Mouse (Mus musculus) cerebellum, adult 11-12 months (tissue): ENCODE data around the gene Eif3m.
"Not testable (repeated sequence)": the region's sequence is repeated elsewhere in the genome, so short reads cannot be mapped to it uniquely, and the experiment has no call there.

Source experiments
- DNase-seq: peaks from one replicate; pipeline ENCODE4 v3.0.0; 2022

Eif3m gene

DNA sequence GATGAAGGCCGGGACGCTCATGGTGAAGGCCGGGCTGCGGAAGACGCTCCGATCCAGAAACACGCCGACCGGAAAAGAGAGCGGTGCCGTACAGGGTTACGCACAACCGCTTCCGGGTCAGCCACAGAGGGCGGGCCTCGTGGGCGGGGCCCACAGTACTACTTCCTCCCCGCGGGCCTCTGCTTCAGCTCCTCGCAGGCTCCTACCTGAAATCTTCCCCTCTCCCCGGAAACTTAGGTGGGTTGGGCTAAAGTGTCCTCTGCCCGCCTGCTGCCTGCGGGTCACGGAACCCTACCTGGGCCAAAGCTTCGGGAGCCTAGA, at the start of gene Eif3m:
Eif3m (minus strand) TSS at position 114 of the 321 bp plus-strand sequence.
- DNase-seq, result peak; percentile 93

DNA sequence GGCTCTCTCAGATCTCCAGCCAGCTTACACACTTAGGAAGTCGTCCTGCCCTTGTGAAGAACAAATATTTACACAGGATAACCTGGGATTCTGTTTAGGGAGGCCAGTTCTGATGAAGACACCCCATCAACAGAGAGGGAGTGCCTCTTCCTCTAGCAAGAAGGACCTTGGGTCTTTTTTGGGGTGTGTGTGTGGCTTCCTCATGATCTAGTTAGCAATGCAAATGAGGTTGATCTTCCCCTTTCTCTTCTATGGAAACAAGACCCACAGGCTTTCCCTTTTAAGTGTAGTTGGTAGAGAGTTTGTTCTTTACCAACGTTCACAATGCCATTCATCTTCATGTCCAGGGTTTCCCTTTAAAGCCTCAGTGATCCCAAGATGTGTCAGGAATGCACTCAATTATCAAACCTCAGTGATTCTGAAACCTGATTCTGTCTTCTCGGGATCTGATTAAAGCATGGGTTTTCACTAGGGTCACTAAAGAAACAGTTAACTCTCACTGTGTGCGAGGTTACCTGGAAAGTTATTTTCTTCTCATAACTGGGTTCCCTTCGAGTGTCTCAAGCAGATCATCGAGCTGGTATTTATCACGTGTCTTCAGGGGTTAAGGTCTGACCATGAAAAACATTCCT, 46.0 kb upstream of the Eif3m start:
- DNase-seq, result no peak

GRCm38 (mm10) chr2:105058577-105059116, 41.8 kb upstream of the Eif3m start:
- DNase-seq, result no peak

GRCm38 (mm10) chr2:105055529-105055928, 38.6 kb upstream of the Eif3m start:
- DNase-seq, result no peak

DNA sequence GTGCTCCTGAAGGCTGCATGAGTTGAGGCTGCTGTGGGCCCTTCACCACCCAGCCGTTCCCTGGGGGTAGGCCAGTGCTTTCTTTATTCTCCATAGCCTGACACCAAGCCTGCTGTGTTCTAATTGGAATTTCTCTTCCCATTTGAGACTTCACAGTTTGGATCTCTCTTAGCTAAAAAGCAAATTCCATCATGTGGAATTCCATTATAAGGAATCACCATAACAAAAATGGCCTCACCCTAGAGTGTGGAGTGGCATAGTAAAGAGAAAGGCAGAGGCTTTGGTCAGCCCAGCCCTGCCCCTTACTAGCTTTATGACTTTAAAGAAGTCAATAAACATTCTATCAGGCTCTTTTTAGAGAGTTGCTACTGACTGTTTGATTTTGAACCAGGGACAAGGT, 31.4 kb upstream of the Eif3m start:
- DNase-seq, result no peak

DNA sequence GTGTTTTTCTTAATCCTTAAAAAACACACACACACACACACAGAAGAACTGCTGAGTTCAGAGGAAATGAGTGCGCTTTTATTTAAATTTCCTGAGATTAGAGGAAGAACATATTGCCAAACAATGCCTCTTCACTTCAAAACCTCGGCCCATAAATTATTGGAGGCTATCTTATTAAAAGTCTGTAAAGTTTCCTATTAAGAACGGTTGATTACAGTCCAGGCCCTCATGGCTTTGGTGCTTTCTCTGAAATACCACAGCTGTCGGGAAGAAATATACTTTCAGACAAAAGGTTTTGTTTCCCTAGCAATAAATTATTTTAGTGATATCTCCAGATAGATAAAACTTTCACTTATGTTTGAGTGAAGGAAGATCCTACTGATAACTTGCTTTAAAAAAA, 26.3 kb upstream of the Eif3m start:
- no peak for DNase-seq

DNA sequence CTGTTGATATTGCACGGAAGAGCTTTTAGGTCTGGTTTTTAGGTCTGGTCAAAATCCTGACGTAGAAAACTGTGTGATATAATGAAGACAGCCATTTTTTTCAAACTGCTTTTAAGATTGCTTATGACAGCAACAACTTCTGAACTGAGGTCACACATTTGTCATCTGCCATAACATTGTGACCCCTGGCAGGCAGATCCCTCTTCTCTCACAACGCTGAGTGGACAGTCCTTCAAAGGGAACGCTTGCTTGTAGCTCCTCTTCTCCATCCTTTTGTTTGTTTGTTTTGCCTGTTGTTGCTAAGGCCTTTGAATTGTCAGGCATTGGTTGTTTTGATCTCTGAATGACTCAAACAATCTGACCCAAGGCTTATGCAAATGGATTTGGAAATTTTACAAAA, 24.0 kb upstream of the Eif3m start:
- DNase-seq, result no peak

- DNase-seq, result no peak
Measured at GRCm38 (mm10) chr2:105038879-105039278, 22.0 kb upstream of the Eif3m start.

DNA sequence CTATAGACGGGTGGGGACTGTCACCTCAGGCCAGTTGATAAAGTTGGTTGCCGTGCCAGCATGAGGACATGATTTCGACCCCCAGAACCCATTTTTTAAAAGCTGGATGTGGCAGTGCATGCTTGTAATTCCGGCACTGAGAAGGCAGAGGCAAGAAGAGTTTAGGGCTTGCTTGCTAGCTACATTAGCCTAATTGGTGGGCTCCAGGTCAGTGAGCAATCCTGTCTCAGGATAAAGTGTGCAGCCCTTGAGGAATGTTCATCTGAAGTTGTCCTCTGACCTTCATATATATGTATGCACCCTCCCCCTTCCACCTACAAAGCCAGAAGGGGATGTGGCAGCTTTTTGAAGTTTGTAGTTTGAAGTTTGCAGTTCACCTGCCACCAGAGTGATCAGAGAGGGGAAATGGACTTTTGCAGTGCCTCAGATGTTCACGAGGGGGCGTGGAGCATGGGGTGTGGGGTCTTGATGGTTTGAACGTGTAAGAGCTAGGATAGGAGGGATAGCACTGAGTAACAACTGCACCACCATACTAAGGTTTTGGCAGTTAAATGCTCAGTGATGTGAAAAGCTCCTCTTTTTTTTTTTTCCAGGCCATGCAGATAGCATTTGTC, 21.2 kb upstream of the Eif3m start:
- no peak for DNase-seq

GRCm38 (mm10) chr2:105036401-105037070, 19.7 kb upstream of the Eif3m start:
- DNase-seq, result no peak

- no peak for DNase-seq
Measured at GRCm38 (mm10) chr2:105035985-105036384, 19.1 kb upstream of the Eif3m start.

- DNase-seq, result no peak
Measured at GRCm38 (mm10) chr2:105034084-105034483, 17.2 kb upstream of the Eif3m start.

DNA sequence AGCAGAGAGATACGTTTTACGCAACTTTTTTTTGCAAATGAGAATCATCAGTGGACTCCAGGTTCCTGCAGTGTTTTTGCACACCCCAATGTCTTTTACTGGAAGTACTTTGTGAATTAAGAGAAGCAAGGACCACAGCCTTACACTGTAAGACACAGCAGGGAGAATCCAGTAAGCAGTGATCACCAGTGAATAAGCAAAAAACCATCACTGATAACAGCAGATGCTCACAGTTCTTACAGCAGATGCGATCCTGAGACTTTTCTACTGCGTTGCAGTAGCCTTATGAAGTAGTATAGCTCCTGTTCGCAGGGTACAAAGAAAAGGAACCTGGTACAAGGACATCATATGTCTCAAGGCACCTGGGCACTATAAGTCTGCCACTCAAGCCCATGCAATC, 13.6 kb upstream of the Eif3m start:
- DNase-seq, result no peak

GRCm38 (mm10) chr2:105028806-105029205, 11.9 kb upstream of the Eif3m start:
- DNase-seq, result no peak

GRCm38 (mm10) chr2:105026950-105027695, 10.2 kb upstream of the Eif3m start:
- DNase-seq, result no peak

DNA sequence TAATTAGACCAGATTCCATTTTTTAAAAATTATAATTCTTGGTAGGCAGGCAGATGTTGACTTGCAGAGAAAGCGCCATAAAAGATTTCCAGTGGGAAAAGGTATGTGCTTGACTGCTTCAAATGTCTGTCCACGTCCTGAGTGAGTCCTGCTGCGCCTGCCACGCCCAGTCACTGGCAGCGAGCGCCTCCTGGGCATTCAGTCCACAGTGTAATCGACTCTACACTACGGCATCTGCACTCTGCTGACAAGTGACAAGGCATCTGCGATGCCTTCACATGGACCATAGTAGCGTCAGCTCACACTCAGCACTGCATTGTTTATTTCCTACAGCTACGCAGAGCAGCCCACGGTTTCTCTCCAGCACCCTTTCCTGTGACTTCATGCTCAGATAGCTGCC, 8.7 kb upstream of the Eif3m start:
- not testable (repeated sequence) for DNase-seq

DNA sequence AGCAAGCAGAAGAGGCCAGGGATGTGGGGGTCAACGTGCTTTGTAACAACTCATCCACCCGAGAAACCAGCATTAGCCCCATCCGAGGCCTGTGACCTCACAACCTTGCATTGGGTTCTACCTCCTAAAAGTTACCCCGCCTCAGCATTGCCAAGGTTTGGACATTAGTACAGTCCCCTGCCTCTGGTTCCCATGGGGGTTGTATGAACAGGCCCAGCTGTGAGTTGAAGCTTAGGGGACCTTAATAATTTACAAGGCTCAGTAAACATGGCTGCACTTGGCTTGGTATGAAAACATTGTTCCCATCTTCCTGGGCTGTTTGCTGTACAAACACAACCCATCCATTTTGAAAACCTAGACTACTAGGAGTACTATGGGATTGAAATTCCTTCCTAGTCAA, 6.9 kb upstream of the Eif3m start:
- DNase-seq, result no peak

DNA sequence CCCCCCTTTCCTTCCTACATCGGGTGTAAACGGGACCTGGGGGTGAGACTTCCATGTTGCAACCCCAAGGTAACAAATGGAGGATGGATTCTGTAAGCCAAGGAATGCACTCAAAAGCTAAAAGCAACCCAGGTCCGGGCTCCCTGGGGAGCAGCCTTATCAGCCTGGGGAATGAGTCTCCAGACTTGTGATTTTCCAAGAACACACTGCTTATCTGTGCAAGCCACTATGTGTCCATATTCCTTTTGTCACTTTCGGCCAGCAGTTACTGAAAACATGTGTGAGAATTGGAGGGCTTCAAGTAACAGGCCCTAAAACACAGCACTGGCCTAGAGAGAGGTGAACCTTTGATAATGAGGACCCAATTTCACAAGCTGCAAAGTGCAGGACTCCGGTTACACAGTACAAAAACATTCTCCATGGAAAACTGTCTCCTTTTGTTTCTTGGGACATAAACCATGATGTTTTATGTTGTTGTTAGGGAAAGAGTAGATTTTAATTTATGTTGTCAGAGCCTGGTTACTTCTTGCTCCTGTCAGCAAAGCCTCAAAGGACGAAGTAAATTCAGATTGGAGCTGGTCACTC, 6.2 kb upstream of the Eif3m start:
- DNase-seq, result no peak

DNA sequence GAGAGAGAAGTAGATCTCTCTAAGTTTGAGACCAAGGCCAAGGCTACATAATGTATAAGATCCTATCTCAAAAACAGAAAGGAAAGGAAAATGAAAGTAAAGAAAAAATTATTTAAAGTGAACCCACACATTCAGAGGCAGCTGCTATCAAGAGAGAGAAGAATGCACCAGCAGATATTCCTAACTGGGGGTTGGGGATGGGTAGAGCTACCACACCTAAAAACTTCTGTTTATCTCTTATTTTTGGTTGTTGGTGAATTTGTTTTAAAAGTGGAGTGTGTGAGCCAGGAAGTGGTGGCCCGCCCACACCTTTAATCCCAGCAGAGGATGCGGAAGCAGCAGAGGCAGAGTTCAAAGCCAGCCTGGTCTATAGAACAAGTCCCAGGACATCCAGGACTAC, 5.0 kb upstream of the Eif3m start:
- no peak for DNase-seq

DNA sequence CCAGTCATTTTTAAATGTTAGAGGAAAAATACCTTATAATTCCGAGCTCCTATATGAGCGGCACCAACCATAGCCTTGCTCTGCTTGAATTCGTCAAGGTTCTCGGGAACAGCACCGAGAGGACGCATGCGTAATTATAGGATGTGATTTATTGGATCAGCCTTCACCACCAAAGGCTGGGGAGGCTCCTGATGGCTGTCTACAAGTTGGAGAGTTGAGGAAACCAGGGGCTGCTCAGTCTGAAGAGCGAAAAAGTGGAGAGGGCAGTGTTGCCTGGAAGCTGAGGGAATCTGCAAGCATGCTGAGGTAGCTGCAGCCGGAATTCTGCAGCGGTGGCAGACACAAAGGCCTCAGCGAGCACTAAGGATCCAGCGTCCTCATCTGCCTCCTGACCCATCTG, 4.4 kb upstream of the Eif3m start:
- no peak for DNase-seq

GRCm38 (mm10) chr2:105019457-105019856, 2.6 kb upstream of the Eif3m start:
- no peak for DNase-seq

- peak; percentile 15 for DNase-seq
Measured at GRCm38 (mm10) chr2:105017802-105018201, 922 bp upstream of the Eif3m start.
